Mouse (Mus musculus) liver, embryonic 15.5 days (tissue): Measurements from ENCODE around the gene Ccn2. TPM values are rescaled to one million over a fixed set of nuclear protein-coding genes. Genes with fewer than 3 reads are reported as not detected.
"Not testable (repeated sequence)": the region's sequence is repeated elsewhere in the genome, so short reads cannot be mapped to it uniquely, and the experiment has no call there.

Experiments
- ATAC-seq: fragments of 200-750 bp; cut with Nextera tagmentation; 2 replicates; pipeline ENCODE4 v1.8.0; 2017; ENCODE audit warnings: moderate number of reproducible peaks, mild to moderate bottlenecking, moderate library complexity; ENCODE audit not compliant: insufficient read depth
- H3K27ac ChIP-seq: fragments of 300-500 bp; sonication (generic); replicated peaks from 2 replicates; pipeline ENCODE4 v1.5.1; 2015; ENCODE audit warnings: mild to moderate bottlenecking, inconsistent platforms
- H3K27me3 ChIP-seq: fragments of 300-500 bp; sonication (generic); 2 replicates; pipeline ENCODE4 v1.6.1; 2015; ENCODE audit warnings: mild to moderate bottlenecking, inconsistent platforms
- H3K36me3 ChIP-seq: fragments of 300-500 bp; sonication (generic); replicated peaks from 2 replicates; pipeline ENCODE4 v1.6.1; 2015; ENCODE audit warnings: moderate library complexity, mild to moderate bottlenecking, inconsistent platforms
- H3K4me1 ChIP-seq: fragments of 300-500 bp; sonication (generic); replicated peaks from 2 replicates; pipeline ENCODE4 v1.6.1; 2015; ENCODE audit warnings: inconsistent platforms
- H3K4me2 ChIP-seq: fragments of 300-500 bp; sonication (generic); 2 replicates; pipeline ENCODE4 v1.6.1; 2015; ENCODE audit warnings: moderate library complexity, mild to moderate bottlenecking, inconsistent platforms
- H3K4me3 ChIP-seq: fragments of 300-500 bp; sonication (generic); replicated peaks from 2 replicates; pipeline ENCODE4 v1.5.1; 2015; ENCODE audit warnings: mild to moderate bottlenecking, inconsistent platforms
- H3K9ac ChIP-seq: fragments of 300-500 bp; sonication (generic); 2 replicates; pipeline ENCODE4 v1.6.1; 2015; ENCODE audit warnings: moderate library complexity, mild to moderate bottlenecking, inconsistent platforms
- H3K9me3 ChIP-seq: fragments of 300-500 bp; sonication (generic); replicated peaks from 2 replicates; pipeline ENCODE4 v1.6.1; 2016; ENCODE audit warnings: inconsistent platforms
- WGBS: fragments of 180-500 bp; shearing (Covaris S2); methylation state at CpG from one replicate; pipeline ENCODE4 v1.1.7; 2015; ENCODE audit warnings: mixed read lengths; ENCODE audit not compliant: insufficient replicate concordance; 5-methylcytosine and 5-hydroxymethylcytosine counted together
- polyA plus RNA-seq: library from polyadenylated mRNA; unstranded; fragments of >200 nt; fragmentation: Nextera tagmentation; extraction: Ambion mirVana; gene quantifications from 2 replicates; pipeline ENCODE4 v1.2.1, GENCODE M21; 2015

Gene Ccn2
- polyA plus RNA-seq, 1 experiment from 2014 or later = 1.0 TPM

GRCm38 (mm10) chr10:24603727-24604126 lies 8.5 kb downstream of the Ccn2 start:
- Histone ChIP-seq H3K27ac (no peak overlapping the region), H3K9me3 (no peaks in the 10 kb centered on the region), H3K4me1 (no peaks in the 10 kb centered on the region), H3K4me2 (no peak overlapping the region), H3K36me3 (no peaks in the 10 kb centered on the region), H3K9ac (no peak overlapping the region), H3K4me3 (no peak overlapping the region), H3K27me3 (no peaks in the 10 kb centered on the region)
- ATAC-seq = no peak

- no peak overlapping the region for H3K9ac ChIP-seq
- no peaks in the 10 kb centered on the region for H3K4me1 ChIP-seq
- no peak overlapping the region for H3K4me3 ChIP-seq
- no peaks in the 10 kb centered on the region for H3K36me3 ChIP-seq
- no peaks in the 10 kb centered on the region for H3K9me3 ChIP-seq
- H3K27ac ChIP-seq = no peak overlapping the region
- WGBS = 49% methylated on average over 3 of the region's 3 CpGs
- no peak for ATAC-seq
- no peaks in the 10 kb centered on the region for H3K27me3 ChIP-seq
- H3K4me2 ChIP-seq = no peak overlapping the region
Observed at GRCm38 (mm10) chr10:24609146-24609545, 13.9 kb downstream of the Ccn2 start.

GRCm38 (mm10) chr10:24609766-24610165 lies 14.5 kb downstream of the Ccn2 start:
- Histone ChIP-seq H3K36me3 (no peaks in the 10 kb centered on the region), H3K27me3 (no peaks in the 10 kb centered on the region), H3K4me3 (no peak overlapping the region), H3K4me2 (no peak overlapping the region), H3K9ac (no peak overlapping the region), H3K4me1 (no peaks in the 10 kb centered on the region), H3K27ac (no peak overlapping the region), H3K9me3 (no peaks in the 10 kb centered on the region)
- no peak for ATAC-seq
- WGBS = 71% methylated on average over 9 of the region's 9 CpGs

- ATAC-seq = no peak
- 48% methylated on average over 4 of the region's 4 CpGs for WGBS
- no peaks in the 10 kb centered on the region for H3K27me3 ChIP-seq
- no peak overlapping the region for H3K4me2 ChIP-seq
- H3K9ac ChIP-seq = no peak overlapping the region
- no peaks in the 10 kb centered on the region for H3K36me3 ChIP-seq
- no peaks in the 10 kb centered on the region for H3K9me3 ChIP-seq
- no peaks in the 10 kb centered on the region for H3K4me1 ChIP-seq
- H3K4me3 ChIP-seq = no peak overlapping the region
- H3K27ac ChIP-seq = no peak overlapping the region
Observed at GRCm38 (mm10) chr10:24614726-24615125, 19.5 kb downstream of the Ccn2 start.

- no peak overlapping the region for H3K9ac ChIP-seq
- no peaks in the 10 kb centered on the region for H3K9me3 ChIP-seq
- WGBS = 71% methylated on average over 6 of the region's 6 CpGs
Observed at GRCm38 (mm10) chr10:24615799-24616198, 20.6 kb downstream of the Ccn2 start.

GRCm38 (mm10) chr10:24616572-24616971 lies 21.3 kb downstream of the Ccn2 start:
- H3K27ac ChIP-seq, H3K4me1 ChIP-seq, ATAC-seq, H3K9me3 ChIP-seq, H3K9ac ChIP-seq, H3K4me2 ChIP-seq, H3K36me3 ChIP-seq, H3K27me3 ChIP-seq, H3K4me3 ChIP-seq: not testable (repeated sequence)
- WGBS = 78% methylated on average over 1 of the region's 1 CpGs

More at GRCm38 (mm10) chr10:24615799-24616198, 20.6 kb downstream of the Ccn2 start:
- Histone ChIP-seq H3K27ac (no peak overlapping the region), H3K4me3 (no peak overlapping the region), H3K4me2 (no peak overlapping the region), H3K27me3 (no peaks in the 10 kb centered on the region), H3K36me3 (no peaks in the 10 kb centered on the region), H3K4me1 (no peaks in the 10 kb centered on the region)
- ATAC-seq = no peak

GRCm38 (mm10) chr10:24621572-24621971 lies 26.3 kb downstream of the Ccn2 start:
- Histone ChIP-seq H3K4me2 (no peak overlapping the region), H3K36me3 (no peaks in the 10 kb centered on the region), H3K4me3 (no peak overlapping the region), H3K9me3 (no peaks in the 10 kb centered on the region), H3K27ac (no peak overlapping the region), H3K27me3 (no peaks in the 10 kb centered on the region), H3K4me1 (no peaks in the 10 kb centered on the region), H3K9ac (no peak overlapping the region)
- WGBS = 23% methylated on average over 9 of the region's 9 CpGs
- ATAC-seq = no peak

GRCm38 (mm10) chr10:24622586-24622985 lies 27.3 kb downstream of the Ccn2 start:
- H3K27ac ChIP-seq = no peak overlapping the region
- WGBS = 15% methylated on average over 7 of the region's 7 CpGs

GRCm38 (mm10) chr10:24625060-24625701 lies 29.9 kb downstream of the Ccn2 start:
- 33% methylated on average over 24 of the region's 24 CpGs for WGBS
- H3K4me1 ChIP-seq = no peaks in the 10 kb centered on the region
- no peaks in the 10 kb centered on the region for H3K27me3 ChIP-seq
- no peak overlapping the region for H3K4me2 ChIP-seq
- H3K9me3 ChIP-seq = no peaks in the 10 kb centered on the region
- no peaks in the 10 kb centered on the region for H3K36me3 ChIP-seq
- no peak for ATAC-seq
- no peak overlapping the region for H3K9ac ChIP-seq
- H3K27ac ChIP-seq = no peak overlapping the region
- no peak overlapping the region for H3K4me3 ChIP-seq

More at GRCm38 (mm10) chr10:24622586-24622985, 27.3 kb downstream of the Ccn2 start:
- Histone ChIP-seq H3K4me1 (no peaks in the 10 kb centered on the region), H3K9ac (no peak overlapping the region), H3K27me3 (no peaks in the 10 kb centered on the region), H3K4me3 (no peak overlapping the region), H3K4me2 (no peak overlapping the region), H3K36me3 (no peaks in the 10 kb centered on the region), H3K9me3 (no peaks in the 10 kb centered on the region)
- ATAC-seq = no peak

GRCm38 (mm10) chr10:24627262-24627661 lies 32.0 kb downstream of the Ccn2 start:
- no peak overlapping the region for H3K27ac ChIP-seq
- no peak for ATAC-seq

GRCm38 (mm10) chr10:24628466-24628865 lies 33.2 kb downstream of the Ccn2 start:
- H3K9ac ChIP-seq = no peak overlapping the region
- H3K27me3 ChIP-seq = no peaks in the 10 kb centered on the region
- no peaks in the 10 kb centered on the region for H3K4me1 ChIP-seq
- H3K9me3 ChIP-seq = no peaks in the 10 kb centered on the region
- no peak for ATAC-seq
- H3K27ac ChIP-seq = no peak overlapping the region
- H3K36me3 ChIP-seq = no peaks in the 10 kb centered on the region
- 59% methylated on average over 9 of the region's 9 CpGs for WGBS
- H3K4me3 ChIP-seq = no peak overlapping the region
- H3K4me2 ChIP-seq = no peak overlapping the region

More at GRCm38 (mm10) chr10:24627262-24627661, 32.0 kb downstream of the Ccn2 start:
- no peaks in the 10 kb centered on the region for H3K36me3 ChIP-seq
- no peaks in the 10 kb centered on the region for H3K27me3 ChIP-seq
- H3K4me2 ChIP-seq = no peak overlapping the region
- no peaks in the 10 kb centered on the region for H3K9me3 ChIP-seq
- no peaks in the 10 kb centered on the region for H3K4me1 ChIP-seq
- 69% methylated on average over 12 of the region's 12 CpGs for WGBS
- no peak overlapping the region for H3K9ac ChIP-seq
- no peak overlapping the region for H3K4me3 ChIP-seq
